Mouse (Mus musculus) embryonic stem cell, embryonic (primary cell): ENCODE results near the gene Gm12184.

Experiments used
- CTCF ChIA-PET, 4 experiments: fragments of 300-600 bp in 2 of 4; fragments of 350-600 bp in 2 of 4; sonication (Branson Sonifier 250); formaldehyde crosslinking; loops; one replicate each; lab custom pipeline; 2022; ENCODE audit warnings: inconsistent platforms in 2 of 4; lab: Charles Lee
- POLR2A ChIA-PET, 4 experiments: fragments of 300-600 bp in 2 of 4; fragments of 350-600 bp in 2 of 4; sonication (Branson Sonifier 250); formaldehyde crosslinking; loops; one replicate each; lab custom pipeline; 2022; ENCODE audit warnings: antibody characterized with exemption in 4 of 4, inconsistent platforms in 1 of 4; lab: Charles Lee

The Gm12184 gene

DNA sequence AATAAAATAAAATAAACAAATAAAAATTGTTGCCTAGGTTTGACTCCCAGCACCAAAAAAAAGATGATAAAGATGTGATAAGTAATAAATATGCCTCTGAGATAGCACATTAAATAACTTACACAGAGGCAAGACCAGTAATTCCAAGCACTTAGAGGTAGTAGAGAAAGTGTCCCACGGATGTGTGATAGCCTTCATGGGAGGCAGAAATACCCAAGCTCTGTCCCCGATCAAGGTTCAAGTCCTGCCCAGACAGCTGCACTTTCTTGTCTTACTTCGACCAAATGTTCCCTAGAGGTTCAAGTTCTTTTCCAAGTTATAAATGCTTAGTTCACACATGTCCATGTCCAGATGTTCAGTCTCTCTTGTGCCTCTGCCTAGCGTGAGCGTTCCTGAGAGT lies 37.2 kb downstream of the Gm12184 start:
- ChIA-PET POLR2A (interaction anchor here (0.6 to 34.4 kb wide), 31 partner anchors 8 to 458 kb away, joined by 3 to 1017 read pairs (median 7); partner anchors contain the start of genes Rack1 (in 3 of the 4), Trim41 (in 3 of the 4) and Zfp62 (in 1 of the 4)), CTCF (interaction anchor here (0.5 to 6.0 kb wide), 47 partner anchors 10 to 1859 kb away, joined by 3 to 84 read pairs (median 5); partner anchors contain the start of genes Rack1 (in 1 of the 4) and Trim41 (in 1 of the 4))

- POLR2A ChIA-PET: interaction anchor here (0.6 to 34.4 kb wide), 33 partner anchors 9 to 459 kb away, joined by 3 to 1017 read pairs (median 6); partner anchors contain the start of genes Rack1 (in 4 of the 4), Trim41 (in 3 of the 4) and Zfp62 (in 1 of the 4)
- CTCF ChIA-PET: interaction anchor here (0.5 to 6.0 kb wide), 58 partner anchors 9 to 1858 kb away, joined by 3 to 84 read pairs (median 5); partner anchors contain the start of genes Rack1 (in 1 of the 4) and Trim41 (in 1 of the 4)
Measured at GRCm38 (mm10) chr11:48788311-48789089, 38.0 kb downstream of the Gm12184 start.

- ChIA-PET CTCF (interaction anchor here (0.6 to 6.0 kb wide), 21 partner anchors 8 to 322 kb away, joined by 3 to 84 read pairs (median 8); partner anchors contain the start of gene Rack1 (in 1 of the 4)), POLR2A (interaction anchor here (0.6 to 34.4 kb wide), 21 partner anchors 9 to 74 kb away, joined by 3 to 1017 read pairs (median 7); partner anchors contain the start of genes Rack1 (in 4 of the 4) and Trim41 (in 3 of the 4))
Measured at GRCm38 (mm10) chr11:48787455-48788211, 38.8 kb downstream of the Gm12184 start.

DNA sequence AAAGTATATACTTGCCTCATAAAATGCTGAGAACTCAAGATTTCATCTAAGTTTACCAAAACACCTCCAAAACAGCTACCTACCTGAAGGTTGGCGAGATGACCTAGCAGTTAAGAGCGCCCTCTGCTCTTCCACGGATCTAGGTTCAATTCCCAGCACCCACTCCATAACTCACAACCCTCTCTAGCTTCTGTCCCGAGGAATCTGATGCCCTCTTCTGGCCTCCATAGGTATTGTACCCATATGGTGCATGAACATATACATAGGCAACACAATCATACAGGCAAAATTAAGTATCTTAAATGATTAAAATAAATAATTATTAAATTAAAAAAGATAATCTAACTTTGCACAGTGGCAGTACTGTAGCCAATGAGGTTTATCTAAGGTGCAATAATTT lies 44.2 kb downstream of the Gm12184 start:
- ChIA-PET CTCF (interaction anchor here in 2 of 4 experiments (0.7 to 2.4 kb wide), 3 partner anchors 8 to 77 kb away, joined by 3 to 11 read pairs (median 3); no protein-coding TSS in a partner anchor), POLR2A (interaction anchor here in 3 of 4 experiments (0.5 to 34.4 kb wide), 7 partner anchors 8 to 53 kb away, joined by 3 to 1017 read pairs (median 4); partner anchors contain the start of genes Rack1 (in 1 of the 3) and Trim41 (in 1 of the 3))

DNA sequence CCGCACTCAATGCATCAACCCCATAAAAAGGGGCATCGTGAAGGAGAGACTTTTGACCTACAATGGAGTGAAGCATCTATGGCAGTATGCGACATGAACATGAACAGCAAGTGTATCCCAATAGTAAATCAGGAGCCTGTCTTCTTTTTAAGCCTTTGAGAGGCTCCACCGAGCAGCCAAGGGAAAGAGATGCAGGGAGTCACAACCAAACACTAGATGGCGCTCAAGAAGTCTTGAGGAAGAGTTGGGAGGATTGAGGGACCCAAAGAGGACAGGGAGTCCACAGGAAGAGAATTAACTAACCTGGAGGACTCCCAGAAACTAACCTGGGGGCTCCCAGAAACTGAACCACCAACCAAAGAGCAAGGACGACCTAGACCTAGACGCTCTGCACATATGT lies 47.0 kb downstream of the Gm12184 start:
- ChIA-PET CTCF (interaction anchor here in 3 of 4 experiments (0.5 to 5.0 kb wide), 8 partner anchors 9 to 209 kb away, joined by 3 to 23 read pairs (median 8); no protein-coding TSS in a partner anchor), POLR2A (interaction anchor here in 3 of 4 experiments (0.6 to 34.4 kb wide), 6 partner anchors 11 to 80 kb away, joined by 3 to 1017 read pairs (median 4); partner anchors contain the start of genes Rack1 (in 2 of the 3) and Trim41 (in 1 of the 3))

DNA sequence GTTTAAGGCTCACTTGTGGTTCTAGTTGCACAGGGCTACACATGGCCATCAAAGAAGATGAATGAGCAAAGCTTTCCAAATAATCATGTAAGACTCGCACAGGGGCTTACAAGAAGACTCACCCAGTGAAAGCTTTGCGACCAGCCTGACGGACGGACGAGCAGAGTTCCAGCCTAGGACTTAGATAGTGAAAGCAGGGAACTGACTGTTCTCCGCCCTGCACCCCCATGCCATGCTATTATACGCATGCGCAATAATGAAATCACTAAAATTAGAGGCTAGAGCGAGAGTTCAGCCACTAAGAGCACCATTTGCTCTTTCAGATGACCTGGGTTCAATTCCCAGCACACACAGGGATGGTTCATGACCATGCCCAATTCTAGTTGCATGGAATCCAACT lies 49.2 kb downstream of the Gm12184 start:
- ChIA-PET POLR2A (interaction anchor here in 2 of 4 experiments (1.2 to 34.4 kb wide), 3 partner anchors 10 to 30 kb away, joined by 3 to 1017 read pairs (median 5); partner anchors contain the start of genes Rack1 (in 2 of the 2) and Trim41 (in 1 of the 2)), CTCF (interaction anchor here in 2 of 4 experiments (0.6 to 5.0 kb wide), 6 partner anchors 10 to 81 kb away, joined by 3 to 23 read pairs (median 4); no protein-coding TSS in a partner anchor)

DNA sequence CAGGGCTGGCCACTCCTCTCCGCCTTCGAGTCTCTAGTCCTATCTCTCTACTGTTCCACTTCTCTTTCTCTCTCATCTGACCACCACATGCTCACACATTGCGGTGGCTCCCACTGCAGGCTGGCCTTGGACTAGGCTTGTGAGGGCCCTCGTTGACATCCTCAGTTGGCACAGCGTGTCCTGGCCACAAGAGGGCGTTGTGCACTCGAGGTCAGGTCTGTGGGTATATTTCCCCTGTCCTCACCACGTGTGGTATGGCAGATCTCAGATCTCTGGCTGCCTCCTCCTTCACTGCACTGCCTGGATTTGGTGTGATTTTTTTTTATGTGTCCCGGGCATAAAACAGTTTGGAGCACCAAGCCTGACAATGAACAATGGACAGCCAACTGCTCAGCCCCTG lies 49.8 kb downstream of the Gm12184 start:
- ChIA-PET POLR2A (interaction anchor here in 3 of 4 experiments (1.5 to 34.4 kb wide), 3 partner anchors 23 to 31 kb away, joined by 4 to 1017 read pairs (median 5); partner anchors contain the start of genes Rack1 (in 3 of the 3) and Trim41 (in 1 of the 3)), CTCF (interaction anchor here in 3 of 4 experiments (0.6 to 5.7 kb wide), 10 partner anchors 10 to 332 kb away, joined by 3 to 84 read pairs (median 15); no protein-coding TSS in a partner anchor)

- ChIA-PET POLR2A (interaction anchor here in 3 of 4 experiments (0.6 to 2.2 kb wide), 8 partner anchors 13 to 117 kb away, joined by 3 to 10 read pairs (median 5); partner anchors contain the start of gene Rack1 (in 3 of the 3)), CTCF (interaction anchor here (0.5 to 5.7 kb wide), 85 partner anchors 8 to 1923 kb away, joined by 3 to 84 read pairs (median 4); no protein-coding TSS in a partner anchor)
Measured at GRCm38 (mm10) chr11:48775483-48775882, 51.0 kb downstream of the Gm12184 start.
